Mouse (Mus musculus): ENCODE measurements around the gene Glod5. TPM values are rescaled to one million over a fixed set of nuclear protein-coding genes. Genes with fewer than 3 reads are reported as not detected.

The Glod5 gene
- polyA plus RNA-seq, 1 experiment: 20.4 TPM

DNA sequence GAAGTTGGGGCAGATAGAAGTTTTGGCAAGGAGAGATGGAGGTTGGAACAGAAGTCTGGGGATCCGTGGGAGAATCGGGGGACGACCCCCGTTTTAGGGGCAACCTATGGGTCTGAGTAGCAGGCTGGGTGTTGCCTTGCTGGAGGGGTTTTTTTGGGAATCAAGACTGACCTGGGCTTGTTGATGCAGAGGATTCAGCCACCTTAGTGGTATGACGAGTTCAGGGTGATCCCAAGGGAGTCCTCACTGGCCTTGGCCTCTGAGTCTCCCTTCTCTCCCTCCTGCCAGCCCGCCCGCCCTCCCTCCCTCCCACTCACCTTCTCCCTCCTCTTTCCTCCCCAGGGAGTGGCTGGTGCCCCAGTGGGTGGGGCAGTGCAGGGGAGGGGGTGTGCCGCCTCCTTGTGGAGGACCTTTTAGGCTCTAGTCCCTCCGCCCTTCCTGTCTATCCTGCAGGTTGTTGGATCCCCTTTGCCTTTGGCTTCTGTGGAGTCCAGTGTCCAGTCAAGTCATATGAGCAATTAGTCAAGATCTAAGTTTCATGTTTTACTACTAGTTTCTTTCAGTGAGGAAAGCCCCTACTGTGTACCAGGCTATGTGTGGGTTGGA lies 50.6 kb downstream of the Glod5 start:
- H3K4me1 ChIP-seq (ENCODE audit: control insufficient read depth, insufficient read depth, insufficient read length, low read length): no peaks in the 10 kb centered on the region
- no peak for TF ChIP-seq CTCF (IDR thresholded peaks at IDR 0.05; ENCODE audit: extremely low read depth, insufficient read length, insufficient replicate concordance, low read depth, low read length)
- no peak for TF ChIP-seq POLR2A (IDR thresholded peaks at IDR 0.05; ENCODE audit: low read depth, low read length)
- no peak overlapping the region for H3K27ac ChIP-seq (ENCODE audit: insufficient read depth, low read depth, low read length)
- H3K36me3 ChIP-seq (ENCODE audit: control insufficient read depth, insufficient read depth, low read length): no peaks in the 10 kb centered on the region
- no peaks in the 10 kb centered on the region for H3K27me3 ChIP-seq (ENCODE audit: control insufficient read depth, insufficient read depth, low read length)
- H3K4me3 ChIP-seq (ENCODE audit: low read depth, low read length): no peak overlapping the region
- WGBS: 71% methylated on average over 7 of the region's 9 CpGs

GRCm38 (mm10) chrX:7966161-7966560 lies 52.1 kb downstream of the Glod5 start:
- WGBS: 31% methylated on average over 4 of the region's 4 CpGs
- no peak for TF ChIP-seq POLR2A (IDR thresholded peaks at IDR 0.05; ENCODE audit: low read depth, low read length)
- no peak for TF ChIP-seq CTCF (IDR thresholded peaks at IDR 0.05; ENCODE audit: extremely low read depth, insufficient read length, insufficient replicate concordance, low read depth, low read length)
- no peaks in the 10 kb centered on the region for H3K27me3 ChIP-seq (ENCODE audit: control insufficient read depth, insufficient read depth, low read length)
- no peak overlapping the region for H3K27ac ChIP-seq (ENCODE audit: insufficient read depth, low read depth, low read length)
- H3K4me3 ChIP-seq (ENCODE audit: low read depth, low read length): no peak overlapping the region
- H3K36me3 ChIP-seq (ENCODE audit: control insufficient read depth, insufficient read depth, low read length): no peaks in the 10 kb centered on the region
- no peaks in the 10 kb centered on the region for H3K4me1 ChIP-seq (ENCODE audit: control insufficient read depth, insufficient read depth, insufficient read length, low read length)

GRCm38 (mm10) chrX:7963829-7964626 lies 54.3 kb downstream of the Glod5 start:
- no peak overlapping the region for H3K27ac ChIP-seq (ENCODE audit: insufficient read depth, low read depth, low read length)
- WGBS: 47% methylated on average over 7 of the region's 7 CpGs
- no peaks in the 10 kb centered on the region for H3K4me1 ChIP-seq (ENCODE audit: control insufficient read depth, insufficient read depth, insufficient read length, low read length)
- H3K36me3 ChIP-seq (ENCODE audit: control insufficient read depth, insufficient read depth, low read length): no peaks in the 10 kb centered on the region
- no peaks in the 10 kb centered on the region for H3K27me3 ChIP-seq (ENCODE audit: control insufficient read depth, insufficient read depth, low read length)
- TF ChIP-seq POLR2A (IDR thresholded peaks at IDR 0.05; ENCODE audit: low read depth, low read length): no peak
- TF ChIP-seq CTCF (IDR thresholded peaks at IDR 0.05; ENCODE audit: extremely low read depth, insufficient read length, insufficient replicate concordance, low read depth, low read length): no peak
- no peak overlapping the region for H3K4me3 ChIP-seq (ENCODE audit: low read depth, low read length)

GRCm38 (mm10) chrX:7958868-7959267 lies 59.4 kb downstream of the Glod5 start:
- WGBS: 88% methylated on average over 9 of the region's 9 CpGs
- TF ChIP-seq CTCF (IDR thresholded peaks at IDR 0.05; ENCODE audit: extremely low read depth, insufficient read length, insufficient replicate concordance, low read depth, low read length): no peak
- TF ChIP-seq POLR2A (IDR thresholded peaks at IDR 0.05; ENCODE audit: low read depth, low read length): no peak
- Histone ChIP-seq H3K27me3 (ENCODE audit: control insufficient read depth, insufficient read depth, low read length) (no peaks in the 10 kb centered on the region), H3K36me3 (ENCODE audit: control insufficient read depth, insufficient read depth, low read length) (no peaks in the 10 kb centered on the region), H3K4me1 (ENCODE audit: control insufficient read depth, insufficient read depth, insufficient read length, low read length) (no peaks in the 10 kb centered on the region), H3K4me3 (ENCODE audit: low read depth, low read length) (no peak overlapping the region), H3K27ac (ENCODE audit: insufficient read depth, low read depth, low read length) (no peak overlapping the region)

Other genes with a start within 250 kb of the Glod5 start
- 13.0 and 23.2 TPM in 2 replicates for gene Gripap1, start 228.7 kb downstream of the Glod5 start, polyA plus RNA-seq (2012; rRNA removed)
- 0.72 and 1.3 TPM in 2 replicates for gene Kcnd1, start 196.2 kb downstream of the Glod5 start, polyA plus RNA-seq (2012; rRNA removed)
- gene Otud5, start 177.1 kb downstream of the Glod5 start, polyA plus RNA-seq (2012; rRNA removed): 22.0 and 45.8 TPM in 2 replicates
- gene Pim2, start 140.2 kb downstream of the Glod5 start, polyA plus RNA-seq (2012; rRNA removed): 6.8 and 14.5 TPM in 2 replicates
- gene Slc35a2, start 134.5 kb downstream of the Glod5 start, polyA plus RNA-seq (2012; rRNA removed): 53.4 and 99.6 TPM in 2 replicates
- gene Pqbp1, start 119.2 kb downstream of the Glod5 start, polyA plus RNA-seq (2012; rRNA removed): 15.0 and 31.7 TPM in 2 replicates
- 20.8 and 31.8 TPM in 2 replicates for gene Timm17b, start 119.1 kb downstream of the Glod5 start, polyA plus RNA-seq (2012; rRNA removed)
- not detected in 2 replicates for gene Gm10491, start 110.7 kb downstream of the Glod5 start, polyA plus RNA-seq (2012; rRNA removed)
- gene Gm10490, start 109.0 kb downstream of the Glod5 start, polyA plus RNA-seq (2012; rRNA removed): not detected in 2 replicates
- gene Pcsk1n, start 98.7 kb downstream of the Glod5 start, polyA plus RNA-seq (2012; rRNA removed): 10.8 and 21.1 TPM in 2 replicates
- gene Eras, start 89.9 kb downstream of the Glod5 start, polyA plus RNA-seq (2012; rRNA removed): not detected in 2 replicates
- gene Hdac6, start 70.6 kb downstream of the Glod5 start, polyA plus RNA-seq (2012; rRNA removed): 5.8 and 11.0 TPM in 2 replicates
- 0.25 and 0.47 TPM in 2 replicates for gene Gata1, start 40.4 kb downstream of the Glod5 start, polyA plus RNA-seq (2012; rRNA removed)
- 4.5 and 9.2 TPM in 2 replicates for gene Suv39h1, start 56.3 kb upstream of the Glod5 start, polyA plus RNA-seq (2012; rRNA removed)
- gene Was, start 72.0 kb upstream of the Glod5 start, polyA plus RNA-seq (2012; rRNA removed): 2.9 and 6.0 TPM in 2 replicates
- 81.7 and 93.0 TPM in 2 replicates for gene Wdr13, start 114.4 kb upstream of the Glod5 start, polyA plus RNA-seq (2012; rRNA removed)
- 22.2 and 31.7 TPM in 2 replicates for gene Rbm3, start 127.4 kb upstream of the Glod5 start, polyA plus RNA-seq (2012; rRNA removed)
- 7.6 and 8.4 TPM in 2 replicates for gene Tbc1d25, start 157.7 kb upstream of the Glod5 start, polyA plus RNA-seq (2012; rRNA removed)
- 47.7 and 88.0 TPM in 2 replicates for gene Ebp, start 175.0 kb upstream of the Glod5 start, polyA plus RNA-seq (2012; rRNA removed)
- gene Porcn, start 188.0 kb upstream of the Glod5 start, polyA plus RNA-seq (2012; rRNA removed): 6.8 and 10.8 TPM in 2 replicates
- 11.4 and 16.1 TPM in 2 replicates for gene Ftsj1, start 233.9 kb upstream of the Glod5 start, polyA plus RNA-seq (2012; rRNA removed)